Mouse (Mus musculus) liver, embryonic 12.5 days (tissue): ENCODE results near the gene Gse1. TPM values are rescaled to one million over a fixed set of nuclear protein-coding genes. Genes with fewer than 3 reads are reported as not detected.
A peak's percentile ranks its signal among the peaks of the same experiment; 100 is the strongest.

Experiments used
- ATAC-seq: fragments of 200-750 bp; cut with Nextera tagmentation; 2 replicates; pipeline ENCODE4 v1.8.0; 2017; ENCODE audit warnings: moderate number of reproducible peaks, mild to moderate bottlenecking, moderate library complexity
- H3K27ac ChIP-seq: fragments of 300-500 bp; sonication (generic); 2 replicates; pipeline ENCODE4 v1.5.1; 2016; ENCODE audit warnings: mild to moderate bottlenecking
- H3K27me3 ChIP-seq: fragments of 300-500 bp; sonication (generic); replicated peaks from 2 replicates; pipeline ENCODE4 v1.6.1; 2016; ENCODE audit warnings: mild to moderate bottlenecking, moderate library complexity
- H3K36me3 ChIP-seq: fragments of 300-500 bp; sonication (generic); 2 replicates; pipeline ENCODE4 v1.6.1; 2016; ENCODE audit warnings: mild to moderate bottlenecking, moderate library complexity
- H3K4me1 ChIP-seq: fragments of 300-500 bp; sonication (generic); 2 replicates; pipeline ENCODE4 v1.6.1; 2016
- H3K4me2 ChIP-seq: fragments of 300-500 bp; sonication (generic); 2 replicates; pipeline ENCODE4 v1.6.1; 2016; ENCODE audit warnings: mild to moderate bottlenecking, moderate library complexity
- H3K4me3 ChIP-seq: fragments of 300-500 bp; sonication (generic); 2 replicates; pipeline ENCODE4 v1.5.1; 2016; ENCODE audit warnings: mild to moderate bottlenecking, moderate library complexity
- H3K9ac ChIP-seq: fragments of 300-500 bp; sonication (generic); 2 replicates; pipeline ENCODE4 v1.6.1; 2016; ENCODE audit warnings: mild to moderate bottlenecking, moderate library complexity
- H3K9me3 ChIP-seq: fragments of 300-500 bp; sonication (generic); replicated peaks from 2 replicates; pipeline ENCODE4 v1.6.1; 2016; ENCODE audit warnings: mild to moderate bottlenecking, moderate library complexity
- WGBS: fragments of 180-500 bp; shearing (Covaris S2); methylation state at CpG from one replicate; pipeline ENCODE4 v1.1.7; 2016; ENCODE audit not compliant: insufficient replicate concordance; 5-methylcytosine and 5-hydroxymethylcytosine counted together
- polyA plus RNA-seq: library from polyadenylated mRNA; unstranded; fragments of >200 nt; fragmentation: Nextera tagmentation; extraction: Ambion mirVana; gene quantifications from 2 replicates; pipeline ENCODE4 v1.2.1, GENCODE M21; 2016

Gene Gse1
- polyA plus RNA-seq, 1 experiment from 2014 or later, result 15.9 TPM

- Histone ChIP-seq H3K27ac (peak overlapping the region; percentile 97), H3K4me1 (peaks cover 81% of the 10 kb centered on the region), H3K4me2 (peak overlapping the region; percentile 14), H3K9ac (peak overlapping the region; percentile 75; the same call in 1 of the 2 replicates), H3K36me3 (no peaks in the 10 kb centered on the region), H3K9me3 (no peaks in the 10 kb centered on the region), H3K4me3 (no peak overlapping the region), H3K27me3 (0 out of 2 replicates have a peak, but pooled peaks cover 5% of the 10 kb centered on the region)
- WGBS, result 52% methylated on average over 22 of the region's 22 CpGs
- ATAC-seq, result no peak
Observed at GRCm38 (mm10) chr8:120376847-120377802, 148.9 kb downstream of the Gse1 start.

GRCm38 (mm10) chr8:120377803-120378189, 149.5 kb downstream of the Gse1 start:
- Histone ChIP-seq H3K27ac (peak overlapping the region; percentile 97), H3K4me2 (peak overlapping the region; percentile 19), H3K4me3 (no peak overlapping the region), H3K9me3 (no peaks in the 10 kb centered on the region), H3K27me3 (0 out of 2 replicates have a peak, but pooled peaks cover 5% of the 10 kb centered on the region), H3K36me3 (no peaks in the 10 kb centered on the region), H3K4me1 (peaks cover 78% of the 10 kb centered on the region), H3K9ac (peak overlapping the region; percentile 75; the same call in 1 of the 2 replicates)
- peak; percentile 36; the same call in 1 of the 2 replicates for ATAC-seq
- WGBS, result 11% methylated on average over 7 of the region's 7 CpGs

GRCm38 (mm10) chr8:120378306-120378705, 150.1 kb downstream of the Gse1 start:
- ATAC-seq, result no peak
- peak overlapping the region; percentile 37; the same call in 1 of the 2 replicates for H3K9ac ChIP-seq
- peak overlapping the region; percentile 19; the same call in 1 of the 2 replicates for H3K4me2 ChIP-seq
- H3K27me3 ChIP-seq, result 0 out of 2 replicates have a peak, but pooled peaks cover 5% of the 10 kb centered on the region
- peaks cover 78% of the 10 kb centered on the region for H3K4me1 ChIP-seq
- no peaks in the 10 kb centered on the region for H3K36me3 ChIP-seq
- no peaks in the 10 kb centered on the region for H3K9me3 ChIP-seq
- H3K4me3 ChIP-seq, result no peak overlapping the region
- 43% methylated on average over 16 of the region's 16 CpGs for WGBS
- peak overlapping the region; percentile 97 for H3K27ac ChIP-seq

GRCm38 (mm10) chr8:120379015-120379414, 150.8 kb downstream of the Gse1 start:
- H3K27ac ChIP-seq, result peak overlapping the region; percentile 97; the same call in 1 of the 2 replicates

GRCm38 (mm10) chr8:120381865-120382264, 153.6 kb downstream of the Gse1 start:
- H3K4me1 ChIP-seq, result peaks cover 70% of the 10 kb centered on the region
- no peak overlapping the region for H3K4me2 ChIP-seq
- peaks cover 5% of the 10 kb centered on the region for H3K9me3 ChIP-seq
- no peak overlapping the region for H3K9ac ChIP-seq
- H3K4me3 ChIP-seq, result no peak overlapping the region
- H3K27me3 ChIP-seq, result peaks cover 12% of the 10 kb centered on the region; the same call in 1 of the 2 replicates
- 62% methylated on average over 4 of the region's 4 CpGs for WGBS
- ATAC-seq, result no peak
- H3K36me3 ChIP-seq, result no peaks in the 10 kb centered on the region
- H3K27ac ChIP-seq, result no peak overlapping the region

More at GRCm38 (mm10) chr8:120379015-120379414, 150.8 kb downstream of the Gse1 start:
- no peak overlapping the region for H3K4me3 ChIP-seq
- no peaks in the 10 kb centered on the region for H3K36me3 ChIP-seq
- peaks cover 12% of the 10 kb centered on the region; the same call in 1 of the 2 replicates for H3K27me3 ChIP-seq
- 48% methylated on average over 3 of the region's 3 CpGs for WGBS
- peaks cover 78% of the 10 kb centered on the region for H3K4me1 ChIP-seq
- no peak for ATAC-seq
- no peak overlapping the region for H3K4me2 ChIP-seq
- H3K9me3 ChIP-seq, result no peaks in the 10 kb centered on the region
- H3K9ac ChIP-seq, result no peak overlapping the region

- 74% methylated on average over 19 of the region's 19 CpGs for WGBS
- H3K27me3 ChIP-seq, result peaks cover 12% of the 10 kb centered on the region; the same call in 1 of the 2 replicates
- H3K4me1 ChIP-seq, result peaks cover 67% of the 10 kb centered on the region
- H3K27ac ChIP-seq, result 0 out of 2 replicates have a peak overlapping the region, but pooled peaks have one; percentile 8
- no peak overlapping the region for H3K4me3 ChIP-seq
- H3K9ac ChIP-seq, result no peak overlapping the region
- peaks cover 5% of the 10 kb centered on the region for H3K9me3 ChIP-seq
- no peak overlapping the region for H3K4me2 ChIP-seq
- no peaks in the 10 kb centered on the region for H3K36me3 ChIP-seq
- ATAC-seq, result no peak
Observed at GRCm38 (mm10) chr8:120382436-120383203, 154.4 kb downstream of the Gse1 start.

GRCm38 (mm10) chr8:120383204-120383560, 154.9 kb downstream of the Gse1 start:
- WGBS, result 75% methylated on average over 6 of the region's 6 CpGs
- H3K4me1 ChIP-seq, result peaks cover 61% of the 10 kb centered on the region

GRCm38 (mm10) chr8:120383713-120384112, 155.5 kb downstream of the Gse1 start:
- Histone ChIP-seq H3K4me3 (no peak overlapping the region), H3K9ac (no peak overlapping the region), H3K36me3 (no peaks in the 10 kb centered on the region), H3K4me2 (no peak overlapping the region), H3K4me1 (peaks cover 56% of the 10 kb centered on the region), H3K9me3 (peaks cover 5% of the 10 kb centered on the region), H3K27ac (no peak overlapping the region), H3K27me3 (peaks cover 12% of the 10 kb centered on the region; the same call in 1 of the 2 replicates)
- 60% methylated on average over 6 of the region's 6 CpGs for WGBS
- ATAC-seq, result no peak

More at GRCm38 (mm10) chr8:120383204-120383560, 154.9 kb downstream of the Gse1 start:
- Histone ChIP-seq H3K4me3 (no peak overlapping the region), H3K9me3 (peaks cover 5% of the 10 kb centered on the region), H3K9ac (no peak overlapping the region), H3K36me3 (no peaks in the 10 kb centered on the region), H3K4me2 (no peak overlapping the region), H3K27me3 (peaks cover 12% of the 10 kb centered on the region; the same call in 1 of the 2 replicates), H3K27ac (0 out of 2 replicates have a peak overlapping the region, but pooled peaks have one; percentile 8)
- no peak for ATAC-seq

- no peaks in the 10 kb centered on the region for H3K36me3 ChIP-seq
- H3K27me3 ChIP-seq, result peaks cover 12% of the 10 kb centered on the region; the same call in 1 of the 2 replicates
- H3K4me1 ChIP-seq, result peaks cover 49% of the 10 kb centered on the region
- H3K9ac ChIP-seq, result no peak overlapping the region
- H3K9me3 ChIP-seq, result peaks cover 5% of the 10 kb centered on the region
- no peak overlapping the region for H3K4me2 ChIP-seq
- ATAC-seq, result no peak
- no peak overlapping the region for H3K4me3 ChIP-seq
- no peak overlapping the region for H3K27ac ChIP-seq
Observed at GRCm38 (mm10) chr8:120384745-120385144, 156.5 kb downstream of the Gse1 start.

GRCm38 (mm10) chr8:120388246-120388645, 160.0 kb downstream of the Gse1 start:
- Histone ChIP-seq H3K36me3 (no peaks in the 10 kb centered on the region), H3K4me1 (peaks cover 35% of the 10 kb centered on the region), H3K4me2 (no peak overlapping the region), H3K27ac (no peak overlapping the region), H3K9ac (no peak overlapping the region), H3K27me3 (peaks cover 16% of the 10 kb centered on the region; the same call in 1 of the 2 replicates), H3K4me3 (no peak overlapping the region), H3K9me3 (peaks cover 5% of the 10 kb centered on the region)
- 85% methylated on average over 6 of the region's 6 CpGs for WGBS
- no peak for ATAC-seq

- Histone ChIP-seq H3K27ac (no peak overlapping the region), H3K27me3 (0 out of 2 replicates have a peak, but pooled peaks cover 9% of the 10 kb centered on the region), H3K4me3 (no peak overlapping the region), H3K9ac (no peak overlapping the region), H3K36me3 (no peaks in the 10 kb centered on the region), H3K4me2 (no peak overlapping the region), H3K4me1 (peaks cover 22% of the 10 kb centered on the region), H3K9me3 (no peaks in the 10 kb centered on the region)
- 90% methylated on average over 7 of the region's 7 CpGs for WGBS
- ATAC-seq, result no peak
Observed at GRCm38 (mm10) chr8:120390598-120390997, 162.3 kb downstream of the Gse1 start.
